Mouse (Mus musculus) forebrain, embryonic 14.5 days (tissue): ENCODE results near the gene Pcif1. TPM values are rescaled to one million over a fixed set of nuclear protein-coding genes. Genes with fewer than 3 reads are reported as not detected.

Experiments used
- ATAC-seq: fragments of 200-750 bp; cut with Nextera tagmentation; 2 replicates; pipeline ENCODE4 v1.8.0; 2017; ENCODE audit warnings: mild to moderate bottlenecking, moderate library complexity
- DNase-seq: peaks from one replicate; pipeline ENCODE4 v3.0.0-alpha.2; 2015; ENCODE audit warnings: low spot score
- H3K27ac ChIP-seq: fragments of 300-500 bp; sonication (generic); 2 replicates; pipeline ENCODE4 v1.5.1; 2014; ENCODE audit warnings: low read depth, mild to moderate bottlenecking, control low read depth, low read length, moderate library complexity
- H3K27me3 ChIP-seq: fragments of 300-500 bp; sonication (generic); replicated peaks from 2 replicates; pipeline ENCODE4 v1.6.1; 2014; ENCODE audit warnings: low read length, control low read depth, mixed read lengths; ENCODE audit not compliant: control insufficient read depth, insufficient read depth
- H3K36me3 ChIP-seq: fragments of 300-500 bp; sonication (generic); 2 replicates; pipeline ENCODE4 v1.6.1; 2014; ENCODE audit warnings: low read length, control low read depth; ENCODE audit not compliant: control insufficient read depth, insufficient read depth
- H3K4me1 ChIP-seq: fragments of 300-500 bp; sonication (generic); 2 replicates; pipeline ENCODE4 v1.6.1; 2014; ENCODE audit warnings: antibody characterized with exemption, low read length, control low read depth; ENCODE audit not compliant: control insufficient read depth, insufficient read depth
- H3K4me2 ChIP-seq: fragments of 300-500 bp; sonication (generic); 2 replicates; pipeline ENCODE4 v1.6.1; 2014; ENCODE audit warnings: mild to moderate bottlenecking, control low read depth, low read length
- H3K4me3 ChIP-seq: fragments of 300-500 bp; sonication (generic); 2 replicates; pipeline ENCODE4 v1.5.1; 2014; ENCODE audit warnings: low read depth, low read length, control low read depth
- H3K9ac ChIP-seq: fragments of 300-500 bp; sonication (generic); 2 replicates; pipeline ENCODE4 v1.6.1; 2014; ENCODE audit warnings: mild to moderate bottlenecking, low read length, control low read depth, moderate library complexity
- H3K9me3 ChIP-seq: fragments of 300-500 bp; sonication (generic); replicated peaks from 2 replicates; pipeline ENCODE4 v1.6.1; 2016; ENCODE audit warnings: low read length, control low read depth, mixed read lengths; ENCODE audit not compliant: control insufficient read depth
- WGBS: fragments of 180-500 bp; shearing (Covaris S2); extraction: QIAGEN DNeasy Blood & Tissue Kit; methylation state at CpG from one replicate; pipeline ENCODE4 v1.1.7; 2014; 5-methylcytosine and 5-hydroxymethylcytosine counted together
- polyA plus RNA-seq: library from polyadenylated mRNA; unstranded; fragments of >200 nt; fragmentation: Nextera tagmentation; extraction: Ambion mirVana; gene quantifications from 2 replicates; pipeline ENCODE4 v1.2.1, GENCODE M21; 2014

Gene Pcif1
- polyA plus RNA-seq, 1 experiment from 2014 or later = 85.1 TPM

DNA sequence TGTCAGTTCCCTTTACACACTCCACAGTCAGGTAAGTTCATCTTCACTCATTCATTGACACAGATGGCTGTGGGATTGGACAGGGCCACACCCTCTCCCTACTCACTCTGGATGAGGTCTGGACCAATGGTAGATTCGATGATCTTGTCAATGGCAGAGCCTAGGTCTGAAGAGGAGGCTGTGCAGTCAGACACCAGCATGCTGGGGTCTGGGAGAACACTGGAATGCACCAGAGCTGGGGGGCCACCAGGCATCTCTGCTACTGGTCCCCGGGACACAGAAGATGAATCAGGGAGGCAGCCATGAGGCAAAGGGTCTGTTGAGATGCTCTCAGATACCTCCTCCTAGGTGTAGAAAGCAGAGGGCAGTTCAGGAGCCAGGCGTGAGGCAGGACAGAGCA is 30.0 kb downstream of the Pcif1 start:
- Histone ChIP-seq H3K4me1 (peaks cover 14% of the 10 kb centered on the region), H3K36me3 (peaks cover 56% of the 10 kb centered on the region), H3K27ac (no peak overlapping the region), H3K4me3 (no peak overlapping the region), H3K9ac (no peak overlapping the region), H3K9me3 (0 out of 2 replicates have a peak, but pooled peaks cover 4% of the 10 kb centered on the region), H3K4me2 (no peak overlapping the region; the same call in 1 of the 2 replicates), H3K27me3 (no peaks in the 10 kb centered on the region)
- DNase-seq (no peak), ATAC-seq (no peak)
- WGBS = 92% methylated on average over 3 of the region's 3 CpGs

GRCm38 (mm10) chr2:164909542-164909941 is 30.4 kb downstream of the Pcif1 start:
- Histone ChIP-seq H3K9ac (peak overlapping the region; percentile 96; the same call in 1 of the 2 replicates), H3K4me3 (peak overlapping the region; percentile 81; the same call in 1 of the 2 replicates), H3K4me1 (peaks cover 14% of the 10 kb centered on the region), H3K27me3 (no peaks in the 10 kb centered on the region), H3K36me3 (peaks cover 51% of the 10 kb centered on the region), H3K27ac (no peak overlapping the region), H3K9me3 (0 out of 2 replicates have a peak, but pooled peaks cover 4% of the 10 kb centered on the region), H3K4me2 (peak overlapping the region; percentile 87)
- 90% methylated on average over 1 of the region's 1 CpGs for WGBS
- ATAC-seq (no peak), DNase-seq (no peak)

DNA sequence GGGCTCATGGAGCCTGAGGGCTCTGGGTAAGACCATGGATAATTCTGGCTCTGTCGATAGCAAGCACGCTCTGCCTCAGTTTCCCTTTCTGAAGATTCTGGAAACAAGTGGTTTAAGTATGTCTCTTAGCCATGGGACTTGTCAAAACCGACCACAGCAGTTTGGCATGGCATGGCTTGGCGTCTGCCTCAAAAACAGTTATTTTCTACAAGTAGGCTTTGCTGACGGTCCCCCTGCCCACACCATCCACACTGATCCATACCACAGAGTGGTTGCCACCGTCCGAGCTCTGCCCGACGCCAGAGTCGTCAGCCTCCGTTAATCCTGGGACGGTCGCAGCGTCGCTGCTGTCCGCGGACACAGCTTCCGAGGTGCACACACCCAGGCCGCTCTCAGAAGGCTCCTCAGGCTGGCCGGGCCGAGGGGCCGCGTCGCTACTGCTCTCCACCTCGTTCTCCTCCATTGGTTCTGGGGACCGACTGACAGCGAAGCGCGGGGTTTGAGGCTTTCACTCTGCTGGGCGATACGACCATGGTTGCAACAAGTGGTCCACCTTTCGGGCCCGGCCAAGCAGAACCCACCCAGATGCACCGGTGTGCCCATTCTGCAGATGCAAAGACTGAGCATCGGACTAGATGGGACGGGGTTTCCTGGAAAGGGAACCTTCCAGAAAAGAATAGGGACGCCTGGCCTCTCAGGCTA is 31.4 kb downstream of the Pcif1 start:
- H3K4me3 ChIP-seq = peak overlapping the region; percentile 81
- DNase-seq (no peak), ATAC-seq (peak; percentile 9)
- H3K9me3 ChIP-seq = 0 out of 2 replicates have a peak, but pooled peaks cover 4% of the 10 kb centered on the region
- peaks cover 42% of the 10 kb centered on the region for H3K36me3 ChIP-seq
- peak overlapping the region; percentile 99 for H3K27ac ChIP-seq
- peaks cover 14% of the 10 kb centered on the region for H3K4me1 ChIP-seq
- peak overlapping the region; percentile 96 for H3K9ac ChIP-seq
- H3K4me2 ChIP-seq = peak overlapping the region; percentile 87
- 5% methylated on average over 37 of the region's 37 CpGs for WGBS
- H3K27me3 ChIP-seq = no peaks in the 10 kb centered on the region

GRCm38 (mm10) chr2:164911086-164912048 is 32.3 kb downstream of the Pcif1 start, which contains the start of gene Zfp335:
Zfp335 (minus strand) TSS chr2:164911757.
- ATAC-seq (peak; percentile 92), DNase-seq (peak; percentile 95)
- under 1% methylated on average over 89 of the region's 91 CpGs for WGBS
- Histone ChIP-seq H3K36me3 (peaks cover 34% of the 10 kb centered on the region), H3K4me2 (peak within 1 kb of the TSS; percentile 87), H3K4me3 (peak within 1 kb of the TSS; percentile 81), H3K9me3 (0 out of 2 replicates have a peak, but pooled peaks cover under 1% of the 10 kb centered on the region), H3K4me1 (peaks cover 14% of the 10 kb centered on the region), H3K27me3 (no peaks in the 10 kb centered on the region), H3K27ac (peak within 1 kb of the TSS; percentile 99), H3K9ac (peak within 1 kb of the TSS; percentile 96)

GRCm38 (mm10) chr2:164912151-164912550 is 33.0 kb downstream of the Pcif1 start:
- Histone ChIP-seq H3K36me3 (peaks cover 26% of the 10 kb centered on the region), H3K4me1 (peaks cover 14% of the 10 kb centered on the region), H3K9ac (peak overlapping the region; percentile 96), H3K9me3 (no peaks in the 10 kb centered on the region), H3K27me3 (no peaks in the 10 kb centered on the region), H3K4me3 (peak overlapping the region; percentile 81), H3K4me2 (peak overlapping the region; percentile 87), H3K27ac (peak overlapping the region; percentile 99)
- ATAC-seq = peak; percentile 13
- DNase-seq = no peak
- WGBS = 17% methylated on average over 12 of the region's 12 CpGs

DNA sequence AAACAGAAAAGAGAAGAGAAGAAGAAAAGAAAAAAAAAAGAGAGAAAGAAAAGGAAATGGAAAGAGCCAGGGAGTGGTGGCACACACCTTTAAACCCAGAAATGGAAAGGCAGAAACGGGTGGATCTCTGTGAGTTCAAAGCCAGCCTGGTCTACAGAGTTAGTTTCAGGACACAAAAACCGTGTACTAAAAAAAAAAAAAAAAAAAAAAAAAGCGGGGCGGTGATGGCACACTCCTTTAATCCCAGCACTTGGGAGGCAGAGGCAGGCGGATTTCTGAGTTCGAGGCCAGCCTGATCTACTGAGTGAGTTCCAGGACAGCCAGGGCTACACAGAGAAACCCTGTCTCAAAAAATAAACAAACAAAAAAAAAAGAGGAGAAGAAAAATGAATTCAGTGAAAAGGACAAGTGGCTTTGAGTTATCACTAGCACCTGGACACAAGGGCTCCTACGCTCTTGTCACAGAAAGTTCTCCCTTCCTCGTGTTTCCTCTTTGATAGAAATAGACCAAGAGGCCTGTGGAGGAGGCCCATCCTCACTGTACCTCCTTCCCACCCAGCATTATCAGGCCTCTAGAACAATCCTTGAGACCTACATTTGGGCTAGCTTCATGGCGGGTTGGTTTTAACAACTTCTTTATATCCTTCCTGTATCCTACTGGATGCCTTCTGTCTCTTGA is 33.8 kb downstream of the Pcif1 start:
- H3K27ac ChIP-seq = no peak overlapping the region
- no peaks in the 10 kb centered on the region for H3K27me3 ChIP-seq
- 92% methylated on average over 9 of the region's 9 CpGs for WGBS
- H3K4me3 ChIP-seq = no peak overlapping the region
- ATAC-seq (no peak), DNase-seq (no peak)
- H3K4me2 ChIP-seq = no peak overlapping the region; the same call in 1 of the 2 replicates
- peaks cover 14% of the 10 kb centered on the region for H3K4me1 ChIP-seq
- H3K9me3 ChIP-seq = no peaks in the 10 kb centered on the region
- peak overlapping the region; percentile 96; the same call in 1 of the 2 replicates for H3K9ac ChIP-seq
- peaks cover 18% of the 10 kb centered on the region for H3K36me3 ChIP-seq

DNA sequence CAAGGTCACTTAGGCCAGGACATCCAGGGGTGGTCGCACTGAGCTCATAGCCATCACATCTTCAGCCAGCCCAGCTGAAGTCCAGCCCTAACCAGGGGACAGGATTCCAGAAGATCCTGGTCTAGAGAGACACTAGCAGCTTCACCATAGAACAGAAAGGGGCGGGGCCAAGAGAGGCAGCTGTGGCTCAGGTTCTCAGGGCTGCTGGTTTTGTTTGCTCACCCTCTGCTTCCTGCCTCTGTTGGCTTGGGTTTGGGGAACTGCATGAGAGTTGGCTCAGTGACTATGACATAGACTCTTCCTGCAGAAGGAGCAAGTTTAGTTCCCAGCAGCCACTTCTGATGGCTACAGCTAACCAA is 34.3 kb downstream of the Pcif1 start:
- Histone ChIP-seq H3K4me3 (no peak overlapping the region), H3K4me1 (peaks cover 14% of the 10 kb centered on the region), H3K36me3 (peaks cover 13% of the 10 kb centered on the region), H3K27ac (no peak overlapping the region), H3K9me3 (no peaks in the 10 kb centered on the region), H3K27me3 (no peaks in the 10 kb centered on the region), H3K9ac (no peak overlapping the region), H3K4me2 (no peak overlapping the region)
- WGBS = 91% methylated on average over 2 of the region's 2 CpGs
- ATAC-seq = no peak
- no peak for DNase-seq

GRCm38 (mm10) chr2:164916820-164917219 is 37.7 kb downstream of the Pcif1 start:
- no peak for DNase-seq
- no peak overlapping the region for H3K4me3 ChIP-seq
- no peak overlapping the region for H3K27ac ChIP-seq
- ATAC-seq = no peak
- WGBS = 90% methylated on average over 5 of the region's 5 CpGs
- H3K9ac ChIP-seq = no peak overlapping the region
- H3K4me2 ChIP-seq = no peak overlapping the region
- no peaks in the 10 kb centered on the region for H3K9me3 ChIP-seq
- H3K27me3 ChIP-seq = no peaks in the 10 kb centered on the region
- peaks cover 5% of the 10 kb centered on the region; the same call in 1 of the 2 replicates for H3K4me1 ChIP-seq
- peaks cover 11% of the 10 kb centered on the region for H3K36me3 ChIP-seq
